Mouse (Mus musculus) myocyte (in vitro differentiated cells): ENCODE measurements around the gene Cenpx. TPM values are rescaled to one million over a fixed set of nuclear protein-coding genes. Genes with fewer than 3 reads are reported as not detected.
A peak's percentile ranks its signal among the peaks of the same experiment; 100 is the strongest.

Experiments used
- H3K27me3 ChIP-seq: one replicate; pipeline ENCODE4 v1.6.1; 2011; ENCODE audit not compliant: control insufficient read depth, insufficient read depth, insufficient read length
- H3K36me3 ChIP-seq: one replicate; pipeline ENCODE4 v1.6.1; 2011; ENCODE audit not compliant: control insufficient read depth, insufficient read depth
- H3K4me2 ChIP-seq: one replicate; pipeline ENCODE4 v1.6.1; 2011; ENCODE audit warnings: low read depth, control low read depth
- H3K4me3 ChIP-seq: one replicate; pipeline ENCODE4 v1.5.1; 2011; ENCODE audit warnings: mild to moderate bottlenecking, control low read depth, moderate library complexity
- H3K79me2 ChIP-seq: one replicate; pipeline ENCODE4 v1.6.1; 2011; ENCODE audit not compliant: control insufficient read depth, insufficient read depth
- H3ac ChIP-seq: one replicate; pipeline ENCODE4 v1.6.1; 2011; ENCODE audit not compliant: control insufficient read depth, insufficient read length
- MYOD1 ChIP-seq, 3 experiments: IDR thresholded peaks; one replicate each; pipeline ENCODE4 v1.6.1; 2011; ENCODE audit warnings: control low read depth in 2 of 3, low read depth in 2 of 3, mild to moderate bottlenecking in 2 of 3, moderate library complexity in 1 of 3; ENCODE audit not compliant: insufficient read length in 2 of 3, control insufficient read depth in 1 of 3
- SRF ChIP-seq: IDR thresholded peaks from one replicate; pipeline ENCODE4 v1.6.1; 2011; ENCODE audit warnings: low read depth; ENCODE audit not compliant: control insufficient read depth, insufficient read length
- TCF12 ChIP-seq: IDR thresholded peaks from one replicate; pipeline ENCODE4 v1.6.1; 2011; ENCODE audit warnings: mild to moderate bottlenecking, control low read depth; ENCODE audit not compliant: poor library complexity, insufficient read depth, severe bottlenecking
- TCF3 ChIP-seq: IDR thresholded peaks from one replicate; pipeline ENCODE4 v1.6.1; 2011; ENCODE audit warnings: low read depth, control low read depth; ENCODE audit not compliant: insufficient read length
- polyA plus RNA-seq: library from polyadenylated mRNA; unstranded; fragments of >200 nt; fragmentation: generic; extraction: Trizol; gene quantifications from one replicate; pipeline ENCODE4 v1.2.1, GENCODE M21; 2012; ENCODE audit warnings: missing spikeins

The Cenpx gene
- polyA plus RNA-seq, 1 experiment: 42.5 TPM

DNA sequence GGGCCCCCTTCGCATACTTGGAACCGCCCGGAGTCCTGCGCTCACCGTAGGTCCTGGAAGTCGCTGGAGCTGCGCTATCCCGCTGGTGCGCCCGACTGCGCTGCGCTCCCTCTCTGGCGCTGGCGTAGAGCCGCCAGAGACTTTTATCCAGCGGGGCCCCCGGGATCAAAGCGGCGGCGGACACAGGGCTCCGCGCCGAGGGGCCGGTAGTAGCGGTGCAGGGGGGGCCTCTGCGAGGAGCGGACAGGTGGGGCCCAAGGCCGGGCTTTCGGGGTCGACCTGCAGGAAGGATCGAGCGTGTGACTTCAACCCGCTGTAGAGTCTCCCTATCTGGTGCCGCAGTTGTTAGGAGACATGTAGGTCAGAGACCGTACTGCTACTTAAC, 52.5 kb downstream of the Cenpx start, which contains the start of gene Notum:
Notum (minus strand) TSS at position 100 of the 385 bp plus-strand sequence.
- Histone ChIP-seq H3K27me3 (peaks cover 68% of the 10 kb centered on the region), H3K36me3 (no peaks in the 10 kb centered on the region), H3K79me2 (no peaks in the 10 kb centered on the region), H3K4me2 (peak within 1 kb of the TSS; percentile 73), H3K4me3 (no peak within 1 kb of the TSS), H3ac (peak within 1 kb of the TSS; percentile 20)
- TF ChIP-seq TCF3 (no peak), TCF12 (no peak), SRF (no peak), MYOD1 (IDR thresholded peaks at IDR 0.05; ENCODE audit: control insufficient read depth in 1 of 3, insufficient read length in 2 of 3, low read depth in 2 of 3) (no peak)

Other genes starting within 250 kb of the Cenpx start
- gene Arl16, start 246.1 kb downstream of the Cenpx start, polyA plus RNA-seq: 15.6 TPM
- 218 TPM for gene Mrpl12, start 229.1 kb downstream of the Cenpx start, polyA plus RNA-seq
- 43.8 TPM for gene Slc25a10, start 221.9 kb downstream of the Cenpx start, polyA plus RNA-seq
- 0.05 TPM for gene Gcgr, start 183.0 kb downstream of the Cenpx start, polyA plus RNA-seq
- gene Mcrip1, start 164.0 kb downstream of the Cenpx start, polyA plus RNA-seq: 237 TPM
- gene Ppp1r27, start 162.6 kb downstream of the Cenpx start, polyA plus RNA-seq: 1.0 TPM
- gene P4hb, start 140.5 kb downstream of the Cenpx start, polyA plus RNA-seq: 444 TPM
- gene Arhgdia, start 132.1 kb downstream of the Cenpx start, polyA plus RNA-seq: 837 TPM
- gene Alyref, start 115.4 kb downstream of the Cenpx start, polyA plus RNA-seq: 113 TPM
- 184 TPM for gene Anapc11, start 115.3 kb downstream of the Cenpx start, polyA plus RNA-seq
- 0.32 TPM for gene Npb, start 105.3 kb downstream of the Cenpx start, polyA plus RNA-seq
- 117 TPM for gene Pcyt2, start 95.8 kb downstream of the Cenpx start, polyA plus RNA-seq
- 29.9 TPM for gene Sirt7, start 88.5 kb downstream of the Cenpx start, polyA plus RNA-seq
- 43.1 TPM for gene Mafg, start 80.1 kb downstream of the Cenpx start, polyA plus RNA-seq
- gene Pycr1, start 70.0 kb downstream of the Cenpx start, polyA plus RNA-seq: 56.9 TPM
- 4.6 TPM for gene Myadml2, start 65.6 kb downstream of the Cenpx start, polyA plus RNA-seq
- gene Notum, start 52.6 kb downstream of the Cenpx start, polyA plus RNA-seq: 0.19 TPM
- 65.9 TPM for gene Aspscr1, start 40.8 kb downstream of the Cenpx start, polyA plus RNA-seq
- 10.6 TPM for gene Lrrc45, start 187 bp upstream of the Cenpx start, polyA plus RNA-seq
- 1.9 TPM for gene Rac3, start 7.7 kb upstream of the Cenpx start, polyA plus RNA-seq
- 21.2 TPM for gene Dcxr, start 13.5 kb upstream of the Cenpx start, polyA plus RNA-seq
- gene Cbr2, start 18.4 kb upstream of the Cenpx start, polyA plus RNA-seq: 183 TPM
- gene Hmga1b, start 49.1 kb upstream of the Cenpx start, polyA plus RNA-seq: 130 TPM
- gene Rfng, start 70.5 kb upstream of the Cenpx start, polyA plus RNA-seq: 19.7 TPM
- gene Gps1, start 70.5 kb upstream of the Cenpx start, polyA plus RNA-seq: 179 TPM
- gene Dus1l, start 82.7 kb upstream of the Cenpx start, polyA plus RNA-seq: 58.3 TPM
- gene Fasn, start 110.8 kb upstream of the Cenpx start, polyA plus RNA-seq: 226 TPM
- 1.8 TPM for gene Ccdc57, start 219.1 kb upstream of the Cenpx start, polyA plus RNA-seq
- gene Slc16a3, start 234.7 kb upstream of the Cenpx start, polyA plus RNA-seq: 9.7 TPM